Mouse (Mus musculus) forebrain, embryonic 13.5 days (tissue): Measurements from ENCODE around the gene Flt3. TPM values are rescaled to one million over a fixed set of nuclear protein-coding genes. Genes with fewer than 3 reads are reported as not detected.

Experiments
- ATAC-seq: fragments of 200-750 bp; cut with Nextera tagmentation; 2 replicates; pipeline ENCODE4 v1.8.0; 2017
- H3K27ac ChIP-seq: fragments of 300-500 bp; sonication (generic); 2 replicates; pipeline ENCODE4 v1.5.1; 2015; ENCODE audit warnings: inconsistent platforms, mild to moderate bottlenecking, moderate library complexity
- H3K27me3 ChIP-seq: fragments of 300-500 bp; sonication (generic); 2 replicates; pipeline ENCODE4 v1.6.1; 2015; ENCODE audit warnings: mild to moderate bottlenecking, inconsistent platforms
- H3K36me3 ChIP-seq: fragments of 300-500 bp; sonication (generic); 2 replicates; pipeline ENCODE4 v1.6.1; 2015; ENCODE audit warnings: mild to moderate bottlenecking, inconsistent platforms; ENCODE audit not compliant: poor library complexity, severe bottlenecking
- H3K4me1 ChIP-seq: fragments of 300-500 bp; sonication (generic); 2 replicates; pipeline ENCODE4 v1.6.1; 2015; ENCODE audit warnings: inconsistent platforms
- H3K4me2 ChIP-seq: fragments of 300-500 bp; sonication (generic); 2 replicates; pipeline ENCODE4 v1.6.1; 2015; ENCODE audit warnings: inconsistent platforms, mild to moderate bottlenecking, moderate library complexity
- H3K4me3 ChIP-seq: fragments of 300-500 bp; sonication (generic); 2 replicates; pipeline ENCODE4 v1.5.1; 2015; ENCODE audit warnings: mild to moderate bottlenecking, inconsistent platforms
- H3K9ac ChIP-seq: fragments of 300-500 bp; sonication (generic); 2 replicates; pipeline ENCODE4 v1.6.1; 2015; ENCODE audit warnings: mild to moderate bottlenecking, inconsistent platforms
- H3K9me3 ChIP-seq: fragments of 300-500 bp; sonication (generic); replicated peaks from 2 replicates; pipeline ENCODE4 v1.6.1; 2016; ENCODE audit warnings: inconsistent platforms
- WGBS: fragments of 180-500 bp; shearing (Covaris S2); methylation state at CpG from one replicate; pipeline ENCODE4 v1.1.7; 2015; 5-methylcytosine and 5-hydroxymethylcytosine counted together
- polyA plus RNA-seq: library from polyadenylated mRNA; unstranded; fragments of >200 nt; fragmentation: Nextera tagmentation; extraction: Ambion mirVana; gene quantifications from 2 replicates; pipeline ENCODE4 v1.2.1, GENCODE M21; 2015

The Flt3 gene
- polyA plus RNA-seq, 1 experiment from 2014 or later, result 0.04 TPM

GRCm38 (mm10) chr5:147402505-147402904 is 2.2 kb upstream of the Flt3 start:
- no peaks in the 10 kb centered on the region for H3K9me3 ChIP-seq
- H3K9ac ChIP-seq, result no peak overlapping the region
- no peak overlapping the region for H3K27ac ChIP-seq
- no peak overlapping the region for H3K4me2 ChIP-seq
- peaks cover 12% of the 10 kb centered on the region for H3K4me1 ChIP-seq
- WGBS, result 24% methylated on average over 5 of the region's 5 CpGs
- ATAC-seq, result no peak
- peaks cover 50% of the 10 kb centered on the region for H3K27me3 ChIP-seq
- no peaks in the 10 kb centered on the region for H3K36me3 ChIP-seq
- H3K4me3 ChIP-seq, result no peak overlapping the region

- peak overlapping the region; percentile 76 for H3K4me2 ChIP-seq
- peaks cover 52% of the 10 kb centered on the region for H3K27me3 ChIP-seq
- no peaks in the 10 kb centered on the region for H3K36me3 ChIP-seq
- WGBS, result 27% methylated on average over 11 of the region's 11 CpGs
- H3K9me3 ChIP-seq, result no peaks in the 10 kb centered on the region
- H3K4me1 ChIP-seq, result peaks cover 12% of the 10 kb centered on the region
- no peak for ATAC-seq
- H3K4me3 ChIP-seq, result peak overlapping the region; percentile 44; the same call in 1 of the 2 replicates
- no peak overlapping the region for H3K9ac ChIP-seq
- H3K27ac ChIP-seq, result no peak overlapping the region
Observed at GRCm38 (mm10) chr5:147401024-147401423, 735 bp upstream of the Flt3 start.

- Histone ChIP-seq H3K36me3 (no peaks in the 10 kb centered on the region), H3K27ac (no peak overlapping the region), H3K9ac (peak overlapping the region; percentile 58), H3K4me3 (peak overlapping the region; percentile 44), H3K9me3 (no peaks in the 10 kb centered on the region), H3K27me3 (peaks cover 52% of the 10 kb centered on the region), H3K4me2 (peak overlapping the region; percentile 76), H3K4me1 (peaks cover 12% of the 10 kb centered on the region)
- ATAC-seq, result no peak
- 3% methylated on average over 17 of the region's 17 CpGs for WGBS
Observed at GRCm38 (mm10) chr5:147400505-147400979, 253 bp upstream of the Flt3 start.

DNA sequence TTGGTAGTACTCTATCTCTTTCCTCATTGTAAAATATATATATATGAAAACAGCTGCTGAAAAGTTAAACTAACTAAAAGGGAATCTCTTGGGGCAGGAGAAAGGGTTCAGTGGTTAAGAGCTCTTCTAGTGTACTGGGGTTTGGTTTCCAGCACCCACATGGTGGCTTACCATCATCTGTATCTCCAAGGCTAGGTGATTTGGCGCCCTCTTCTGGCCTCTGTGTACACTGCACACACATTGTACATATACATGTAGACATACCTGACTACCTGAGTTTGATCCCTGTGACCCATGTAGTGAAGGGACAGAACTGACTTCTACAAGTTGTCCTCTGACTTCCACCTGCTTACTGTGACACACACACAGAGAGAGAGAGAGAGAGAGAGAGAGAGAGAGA is 5.2 kb downstream of the Flt3 start:
- ATAC-seq, result no peak
- H3K9me3 ChIP-seq, result no peaks in the 10 kb centered on the region
- 26% methylated on average over 1 of the region's 1 CpGs for WGBS
- H3K9ac ChIP-seq, result no peak overlapping the region
- no peak overlapping the region for H3K4me2 ChIP-seq
- peaks cover 27% of the 10 kb centered on the region for H3K27me3 ChIP-seq
- peaks cover 4% of the 10 kb centered on the region for H3K4me1 ChIP-seq
- H3K27ac ChIP-seq, result no peak overlapping the region
- H3K4me3 ChIP-seq, result no peak overlapping the region
- H3K36me3 ChIP-seq, result no peaks in the 10 kb centered on the region

DNA sequence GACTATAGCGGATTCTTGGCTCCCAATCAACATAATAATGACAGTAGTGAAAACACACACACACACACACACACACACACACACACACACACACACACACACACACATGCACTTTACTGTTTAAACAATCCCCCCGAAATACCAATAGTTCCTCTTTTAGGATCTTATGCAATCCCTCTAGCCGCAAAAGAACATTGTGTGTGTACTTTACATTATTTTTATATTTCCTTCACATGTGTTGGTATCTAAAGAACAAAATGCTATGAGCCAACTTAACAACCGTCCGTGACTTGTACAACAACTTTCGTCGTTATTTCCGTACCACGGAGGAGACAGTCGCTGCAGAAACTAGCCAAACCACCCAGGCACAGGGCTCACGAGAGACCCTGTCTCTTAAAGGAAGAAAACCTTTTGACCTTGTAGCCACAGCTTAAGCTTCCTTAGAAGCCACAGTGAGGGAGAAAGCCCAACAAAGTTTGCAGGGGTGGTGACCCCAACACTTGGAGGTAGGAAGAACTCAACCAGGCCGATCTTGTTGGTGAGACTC is 7.5 kb downstream of the Flt3 start:
- 87% methylated on average over 12 of the region's 12 CpGs for WGBS
- no peak for ATAC-seq
- H3K9me3 ChIP-seq, result no peaks in the 10 kb centered on the region
- peaks cover 4% of the 10 kb centered on the region for H3K27me3 ChIP-seq
- no peak overlapping the region for H3K27ac ChIP-seq
- no peak overlapping the region for H3K9ac ChIP-seq
- H3K4me1 ChIP-seq, result no peaks in the 10 kb centered on the region
- no peak overlapping the region for H3K4me2 ChIP-seq
- H3K36me3 ChIP-seq, result no peaks in the 10 kb centered on the region
- H3K4me3 ChIP-seq, result no peak overlapping the region

DNA sequence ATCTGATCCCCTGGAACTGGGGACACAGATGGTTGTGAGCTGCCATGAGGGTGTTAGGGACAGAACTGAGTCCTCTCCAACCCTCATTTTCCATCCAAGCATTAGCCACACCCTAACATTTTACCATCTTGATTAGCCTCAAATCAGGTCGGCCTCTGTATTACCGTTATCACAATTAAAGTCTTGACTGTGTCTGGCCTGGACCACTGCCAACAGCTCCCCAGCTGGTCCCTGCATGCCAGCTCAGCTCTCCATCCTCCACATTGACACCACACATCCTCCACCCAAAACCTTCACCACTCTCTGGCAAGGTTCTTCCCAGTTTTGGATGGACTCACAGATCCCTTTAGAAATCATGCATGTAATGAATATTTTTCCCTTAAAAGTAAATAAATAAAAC is 9.5 kb downstream of the Flt3 start:
- no peak overlapping the region for H3K9ac ChIP-seq
- H3K4me1 ChIP-seq, result no peaks in the 10 kb centered on the region
- no peaks in the 10 kb centered on the region for H3K27me3 ChIP-seq
- no peak overlapping the region for H3K4me3 ChIP-seq
- H3K27ac ChIP-seq, result no peak overlapping the region
- H3K9me3 ChIP-seq, result no peaks in the 10 kb centered on the region
- WGBS, result 48% methylated on average over 2 of the region's 2 CpGs
- H3K36me3 ChIP-seq, result no peaks in the 10 kb centered on the region
- ATAC-seq, result no peak
- no peak overlapping the region for H3K4me2 ChIP-seq

GRCm38 (mm10) chr5:147389052-147389451 is 11.2 kb downstream of the Flt3 start:
- H3K9ac ChIP-seq, result no peak overlapping the region
- H3K9me3 ChIP-seq, result no peaks in the 10 kb centered on the region
- WGBS, result 85% methylated on average over 5 of the region's 5 CpGs

GRCm38 (mm10) chr5:147388376-147389008 is 11.8 kb downstream of the Flt3 start:
- H3K4me3 ChIP-seq, result no peak overlapping the region
- H3K4me2 ChIP-seq, result no peak overlapping the region
- H3K27me3 ChIP-seq, result no peaks in the 10 kb centered on the region
- no peak overlapping the region for H3K27ac ChIP-seq
- H3K36me3 ChIP-seq, result no peaks in the 10 kb centered on the region
- no peak overlapping the region for H3K9ac ChIP-seq
- no peak for ATAC-seq
- 81% methylated on average over 9 of the region's 9 CpGs for WGBS
- no peaks in the 10 kb centered on the region for H3K4me1 ChIP-seq
- no peaks in the 10 kb centered on the region for H3K9me3 ChIP-seq

More at GRCm38 (mm10) chr5:147389052-147389451, 11.2 kb downstream of the Flt3 start:
- H3K4me2 ChIP-seq, result no peak overlapping the region
- H3K36me3 ChIP-seq, result no peaks in the 10 kb centered on the region
- ATAC-seq, result no peak
- H3K27me3 ChIP-seq, result no peaks in the 10 kb centered on the region
- no peaks in the 10 kb centered on the region for H3K4me1 ChIP-seq
- no peak overlapping the region for H3K4me3 ChIP-seq
- H3K27ac ChIP-seq, result no peak overlapping the region

- no peaks in the 10 kb centered on the region for H3K9me3 ChIP-seq
- no peak for ATAC-seq
- no peak overlapping the region for H3K27ac ChIP-seq
- H3K4me2 ChIP-seq, result no peak overlapping the region
- no peak overlapping the region for H3K9ac ChIP-seq
- no peak overlapping the region for H3K4me3 ChIP-seq
- H3K36me3 ChIP-seq, result no peaks in the 10 kb centered on the region
- 83% methylated on average over 13 of the region's 13 CpGs for WGBS
- H3K4me1 ChIP-seq, result no peaks in the 10 kb centered on the region
- no peaks in the 10 kb centered on the region for H3K27me3 ChIP-seq
Observed at GRCm38 (mm10) chr5:147386865-147387264, 13.4 kb downstream of the Flt3 start.

DNA sequence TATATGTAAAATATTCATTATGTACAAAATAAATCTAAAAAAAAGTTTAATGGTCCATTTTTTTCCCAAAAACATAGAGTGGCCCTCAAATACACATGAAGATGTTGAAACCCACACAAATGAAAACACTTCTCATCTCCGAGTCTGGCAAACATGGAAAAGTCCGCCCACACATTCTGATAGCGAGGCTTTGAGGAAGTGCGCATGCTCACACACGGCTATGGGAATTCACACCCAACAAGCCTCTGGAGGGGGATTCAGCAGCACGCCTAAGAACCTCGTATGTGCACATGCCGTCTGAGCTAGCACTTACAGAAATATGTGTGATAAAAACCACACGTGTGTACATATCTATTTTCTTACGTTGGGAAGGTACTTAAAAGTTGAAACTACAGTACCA is 18.9 kb downstream of the Flt3 start:
- no peak overlapping the region for H3K4me2 ChIP-seq
- no peak for ATAC-seq
- H3K9ac ChIP-seq, result no peak overlapping the region
- no peak overlapping the region for H3K4me3 ChIP-seq
- H3K9me3 ChIP-seq, result no peaks in the 10 kb centered on the region
- 90% methylated on average over 10 of the region's 10 CpGs for WGBS
- H3K27ac ChIP-seq, result no peak overlapping the region
- H3K4me1 ChIP-seq, result no peaks in the 10 kb centered on the region
- H3K36me3 ChIP-seq, result no peaks in the 10 kb centered on the region
- H3K27me3 ChIP-seq, result no peaks in the 10 kb centered on the region

GRCm38 (mm10) chr5:147379481-147379880 is 20.8 kb downstream of the Flt3 start:
- no peak for ATAC-seq
- WGBS, result 87% methylated on average over 3 of the region's 3 CpGs
- Histone ChIP-seq H3K9ac (no peak overlapping the region), H3K27me3 (no peaks in the 10 kb centered on the region), H3K4me2 (no peak overlapping the region), H3K9me3 (no peaks in the 10 kb centered on the region), H3K36me3 (no peaks in the 10 kb centered on the region), H3K4me1 (no peaks in the 10 kb centered on the region), H3K27ac (no peak overlapping the region), H3K4me3 (no peak overlapping the region)

GRCm38 (mm10) chr5:147370276-147370675 is 30.0 kb downstream of the Flt3 start:
- Histone ChIP-seq H3K9me3 (no peaks in the 10 kb centered on the region), H3K4me2 (no peak overlapping the region), H3K27me3 (no peaks in the 10 kb centered on the region), H3K4me1 (no peaks in the 10 kb centered on the region), H3K4me3 (no peak overlapping the region), H3K27ac (no peak overlapping the region), H3K36me3 (no peaks in the 10 kb centered on the region), H3K9ac (no peak overlapping the region)
- WGBS, result 89% methylated on average over 8 of the region's 8 CpGs
- ATAC-seq, result no peak

DNA sequence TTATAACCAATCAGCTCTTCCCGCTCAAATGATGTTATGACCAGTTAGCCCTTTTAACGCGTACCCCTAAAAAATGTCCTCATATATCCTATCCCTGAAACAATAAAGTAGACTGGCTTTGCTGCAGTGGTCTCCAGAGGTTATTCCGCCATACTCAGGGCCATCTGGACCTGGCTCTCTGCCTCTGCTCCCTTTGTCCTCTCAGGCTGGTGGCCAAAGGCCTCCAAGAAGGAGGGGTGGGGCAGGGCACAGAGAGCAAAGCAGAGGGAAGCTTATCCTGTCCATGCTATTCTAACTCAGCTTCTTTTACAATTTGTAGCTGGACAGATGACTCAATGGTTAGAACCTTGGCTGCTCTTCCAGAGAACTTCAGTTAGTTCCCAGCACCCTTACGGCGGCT is 32.1 kb downstream of the Flt3 start:
- no peak for ATAC-seq
- no peaks in the 10 kb centered on the region for H3K4me1 ChIP-seq
- WGBS, result 97% methylated on average over 6 of the region's 6 CpGs
- H3K4me2 ChIP-seq, result no peak overlapping the region
- no peaks in the 10 kb centered on the region for H3K27me3 ChIP-seq
- H3K27ac ChIP-seq, result no peak overlapping the region
- H3K9ac ChIP-seq, result no peak overlapping the region
- no peak overlapping the region for H3K4me3 ChIP-seq
- H3K9me3 ChIP-seq, result no peaks in the 10 kb centered on the region
- no peaks in the 10 kb centered on the region for H3K36me3 ChIP-seq
